Mouse (Mus musculus): Measurements from ENCODE around the gene Itgb6.

GRCm38 (mm10) chr2:60632791-60633190 is 89.7 kb downstream of the Itgb6 start:
- no peak for TF ChIP-seq CTCF (IDR thresholded peaks at IDR 0.05; ENCODE audit: insufficient read depth, low read depth, low read length)
- no peak for TF ChIP-seq POLR2A (IDR thresholded peaks at IDR 0.05; ENCODE audit: insufficient read depth, low read depth, low read length)

Data from olfactory bulb, adult 2 months (tissue).